Mouse (Mus musculus): ENCODE measurements at regions not wholly inside any gene's neighbourhood (a gene's known extent, or its start where the extent isn't known, plus 50 kb on each side); places are given as distances from the start of the nearest gene placed in this dataset.

GRCm38 (mm10) chr2:144123395-144124034, 90.7 kb downstream of the Banf2 start:
- WGBS = 72% methylated on average over 8 of the region's 8 CpGs
- H3K9me3 ChIP-seq (ENCODE audit: control insufficient read depth, low read length) = no peaks in the 10 kb centered on the region
- H3K4me1 ChIP-seq (replicated peaks; ENCODE audit: control insufficient read depth, insufficient read depth, low read length) = no peaks in the 10 kb centered on the region
- no peaks in the 10 kb centered on the region for H3K27me3 ChIP-seq (replicated peaks; ENCODE audit: control insufficient read depth, insufficient read depth, low read length)
- H3K9ac ChIP-seq (ENCODE audit: low read depth, low read length) = no peak overlapping the region
- H3K27ac ChIP-seq (ENCODE audit: low read depth, low read length) = no peak overlapping the region
- no peak overlapping the region for H3K4me2 ChIP-seq
- ATAC-seq (replicated peaks; ENCODE audit: low FRiP score) = no peak
- H3K4me3 ChIP-seq (ENCODE audit: low read depth, low read length) = no peak overlapping the region
- H3K36me3 ChIP-seq (ENCODE audit: control insufficient read depth, insufficient read depth, low read length) = no peaks in the 10 kb centered on the region
- DNase-seq (ENCODE audit: low spot score) = no peak

- Histone ChIP-seq H3K36me3 (ENCODE audit: control insufficient read depth, insufficient read depth, low read length) (no peaks in the 10 kb centered on the region), H3K9me3 (ENCODE audit: control insufficient read depth, low read length) (no peaks in the 10 kb centered on the region), H3K27me3 (replicated peaks; ENCODE audit: control insufficient read depth, insufficient read depth, low read length) (no peaks in the 10 kb centered on the region), H3K27ac (ENCODE audit: low read depth, low read length) (no peak overlapping the region), H3K4me2 (no peak overlapping the region), H3K4me3 (ENCODE audit: low read depth, low read length) (no peak overlapping the region), H3K9ac (ENCODE audit: low read depth, low read length) (no peak overlapping the region), H3K4me1 (replicated peaks; ENCODE audit: control insufficient read depth, insufficient read depth, low read length) (no peaks in the 10 kb centered on the region)
- DNase-seq (ENCODE audit: low spot score) = no peak
- ATAC-seq (replicated peaks; ENCODE audit: low FRiP score) = no peak
- 77% methylated on average over 13 of the region's 13 CpGs for WGBS
These were observed 94.5 kb downstream of the Banf2 start for GRCm38 (mm10) chr2:144127082-144128037.

- DNase-seq (ENCODE audit: low spot score) = no peak
- no peak overlapping the region for H3K4me2 ChIP-seq
- 79% methylated on average over 3 of the region's 3 CpGs for WGBS
- no peaks in the 10 kb centered on the region for H3K4me1 ChIP-seq (replicated peaks; ENCODE audit: control insufficient read depth, insufficient read depth, low read length)
- no peaks in the 10 kb centered on the region for H3K27me3 ChIP-seq (replicated peaks; ENCODE audit: control insufficient read depth, insufficient read depth, low read length)
- H3K27ac ChIP-seq (ENCODE audit: low read depth, low read length) = no peak overlapping the region
- ATAC-seq (replicated peaks; ENCODE audit: low FRiP score) = no peak
- no peak overlapping the region for H3K4me3 ChIP-seq (ENCODE audit: low read depth, low read length)
- no peaks in the 10 kb centered on the region for H3K36me3 ChIP-seq (ENCODE audit: control insufficient read depth, insufficient read depth, low read length)
- no peaks in the 10 kb centered on the region for H3K9me3 ChIP-seq (ENCODE audit: control insufficient read depth, low read length)
- H3K9ac ChIP-seq (ENCODE audit: low read depth, low read length) = no peak overlapping the region
These were observed 95.2 kb downstream of the Banf2 start for GRCm38 (mm10) chr2:144128038-144128402.

GRCm38 (mm10) chr2:144128527-144128926, 95.7 kb downstream of the Banf2 start:
- H3K4me2 ChIP-seq = no peak overlapping the region
- no peak overlapping the region for H3K27ac ChIP-seq (ENCODE audit: low read depth, low read length)
- WGBS = 71% methylated on average over 4 of the region's 4 CpGs
- no peak overlapping the region for H3K4me3 ChIP-seq (ENCODE audit: low read depth, low read length)
- no peak overlapping the region for H3K9ac ChIP-seq (ENCODE audit: low read depth, low read length)
- no peak for DNase-seq (ENCODE audit: low spot score)
- H3K9me3 ChIP-seq (ENCODE audit: control insufficient read depth, low read length) = no peaks in the 10 kb centered on the region
- no peak for ATAC-seq (replicated peaks; ENCODE audit: low FRiP score)
- no peaks in the 10 kb centered on the region for H3K4me1 ChIP-seq (replicated peaks; ENCODE audit: control insufficient read depth, insufficient read depth, low read length)
- H3K27me3 ChIP-seq (replicated peaks; ENCODE audit: control insufficient read depth, insufficient read depth, low read length) = no peaks in the 10 kb centered on the region
- no peaks in the 10 kb centered on the region for H3K36me3 ChIP-seq (ENCODE audit: control insufficient read depth, insufficient read depth, low read length)

GRCm38 (mm10) chr2:144133806-144134574, 101.1 kb downstream of the Banf2 start:
- 67% methylated on average over 14 of the region's 14 CpGs for WGBS

GRCm38 (mm10) chr2:144134575-144134958, 101.7 kb downstream of the Banf2 start:
- Histone ChIP-seq H3K4me3 (ENCODE audit: low read depth, low read length) (no peak overlapping the region), H3K9me3 (ENCODE audit: control insufficient read depth, low read length) (no peaks in the 10 kb centered on the region), H3K4me2 (no peak overlapping the region), H3K27me3 (replicated peaks; ENCODE audit: control insufficient read depth, insufficient read depth, low read length) (no peaks in the 10 kb centered on the region), H3K27ac (ENCODE audit: low read depth, low read length) (no peak overlapping the region), H3K4me1 (replicated peaks; ENCODE audit: control insufficient read depth, insufficient read depth, low read length) (no peaks in the 10 kb centered on the region), H3K9ac (ENCODE audit: low read depth, low read length) (no peak overlapping the region), H3K36me3 (ENCODE audit: control insufficient read depth, insufficient read depth, low read length) (no peaks in the 10 kb centered on the region)
- ATAC-seq (replicated peaks; ENCODE audit: low FRiP score) (no peak), DNase-seq (ENCODE audit: low spot score) (no peak)
- 88% methylated on average over 9 of the region's 9 CpGs for WGBS

More at GRCm38 (mm10) chr2:144133806-144134574, 101.1 kb downstream of the Banf2 start:
- H3K9ac ChIP-seq (ENCODE audit: low read depth, low read length) = no peak overlapping the region
- ATAC-seq (replicated peaks; ENCODE audit: low FRiP score) (no peak), DNase-seq (ENCODE audit: low spot score) (no peak)
- H3K4me3 ChIP-seq (ENCODE audit: low read depth, low read length) = no peak overlapping the region
- H3K9me3 ChIP-seq (ENCODE audit: control insufficient read depth, low read length) = no peaks in the 10 kb centered on the region
- H3K27ac ChIP-seq (ENCODE audit: low read depth, low read length) = no peak overlapping the region
- no peak overlapping the region for H3K4me2 ChIP-seq
- no peaks in the 10 kb centered on the region for H3K27me3 ChIP-seq (replicated peaks; ENCODE audit: control insufficient read depth, insufficient read depth, low read length)
- no peaks in the 10 kb centered on the region for H3K36me3 ChIP-seq (ENCODE audit: control insufficient read depth, insufficient read depth, low read length)
- H3K4me1 ChIP-seq (replicated peaks; ENCODE audit: control insufficient read depth, insufficient read depth, low read length) = no peaks in the 10 kb centered on the region

GRCm38 (mm10) chr2:144135586-144135985, 102.7 kb downstream of the Banf2 start:
- H3K27ac ChIP-seq (ENCODE audit: low read depth, low read length) = no peak overlapping the region
- H3K9me3 ChIP-seq (ENCODE audit: control insufficient read depth, low read length) = no peaks in the 10 kb centered on the region
- no peaks in the 10 kb centered on the region for H3K36me3 ChIP-seq (ENCODE audit: control insufficient read depth, insufficient read depth, low read length)
- no peak overlapping the region for H3K9ac ChIP-seq (ENCODE audit: low read depth, low read length)
- no peaks in the 10 kb centered on the region for H3K27me3 ChIP-seq (replicated peaks; ENCODE audit: control insufficient read depth, insufficient read depth, low read length)
- 83% methylated on average over 1 of the region's 1 CpGs for WGBS
- DNase-seq (ENCODE audit: low spot score) (no peak), ATAC-seq (replicated peaks; ENCODE audit: low FRiP score) (no peak)
- H3K4me2 ChIP-seq = no peak overlapping the region
- H3K4me1 ChIP-seq (replicated peaks; ENCODE audit: control insufficient read depth, insufficient read depth, low read length) = no peaks in the 10 kb centered on the region
- H3K4me3 ChIP-seq (ENCODE audit: low read depth, low read length) = no peak overlapping the region

GRCm38 (mm10) chr2:144143620-144144384, 110.9 kb downstream of the Banf2 start:
- no peak overlapping the region for H3K27ac ChIP-seq (ENCODE audit: low read depth, low read length)
- no peaks in the 10 kb centered on the region for H3K9me3 ChIP-seq (ENCODE audit: control insufficient read depth, low read length)
- no peak for ATAC-seq (replicated peaks; ENCODE audit: low FRiP score)
- H3K36me3 ChIP-seq (ENCODE audit: control insufficient read depth, insufficient read depth, low read length) = no peaks in the 10 kb centered on the region
- no peaks in the 10 kb centered on the region for H3K27me3 ChIP-seq (replicated peaks; ENCODE audit: control insufficient read depth, insufficient read depth, low read length)
- H3K9ac ChIP-seq (ENCODE audit: low read depth, low read length) = no peak overlapping the region
- H3K4me1 ChIP-seq (replicated peaks; ENCODE audit: control insufficient read depth, insufficient read depth, low read length) = no peaks in the 10 kb centered on the region
- DNase-seq (ENCODE audit: low spot score) = no peak
- H3K4me2 ChIP-seq = no peak overlapping the region
- no peak overlapping the region for H3K4me3 ChIP-seq (ENCODE audit: low read depth, low read length)
- 80% methylated on average over 9 of the region's 9 CpGs for WGBS

Data from liver, embryonic 11.5 days (tissue).